Mouse (Mus musculus) G1E (cell line): Measurements from ENCODE around the gene Trim9. TPM values are rescaled to one million over a fixed set of nuclear protein-coding genes. Genes with fewer than 3 reads are reported as not detected.

Experiments used
- ATAC-seq: 2 replicates; pipeline ENCODE4 v1.8.0; 2016; ENCODE audit warnings: mild to moderate bottlenecking; ENCODE audit not compliant: insufficient number of reproducible peaks, poor library complexity, low FRiP score, severe bottlenecking; ENCODE audit errors: extremely low read depth
- DNase-seq: peaks from one replicate; pipeline ENCODE4 v3.0.0; 2012; ENCODE audit warnings: low spot score
- H3K27me3 ChIP-seq: 2 replicates; pipeline ENCODE4 v1.6.1; 2012; ENCODE audit warnings: mild to moderate bottlenecking, low read length, inconsistent platforms; ENCODE audit not compliant: insufficient read depth
- H3K36me3 ChIP-seq: replicated peaks from 2 replicates; pipeline ENCODE3; 2012; ENCODE audit warnings: mild to moderate bottlenecking, inconsistent platforms
- H3K4me1 ChIP-seq: 2 replicates; pipeline ENCODE4 v1.6.1; 2012; ENCODE audit warnings: low read depth, low read length, inconsistent platforms, mixed read lengths; ENCODE audit not compliant: insufficient read depth
- H3K4me3 ChIP-seq: 2 replicates; pipeline ENCODE4 v1.5.1; 2012; ENCODE audit warnings: low read depth, mild to moderate bottlenecking, inconsistent platforms, low read length, moderate library complexity, mixed read lengths
- H3K9me3 ChIP-seq: replicated peaks from 2 replicates; pipeline ENCODE4 v1.6.1; 2012; ENCODE audit warnings: inconsistent platforms
- CTCF ChIP-seq: IDR thresholded peaks from 2 replicates; pipeline ENCODE4 v1.5.1; 2012; ENCODE audit warnings: low read depth, low read length, inconsistent platforms, mixed read lengths
- GATA1 ChIP-seq: IDR thresholded peaks from 2 replicates; pipeline ENCODE4 v1.6.1; 2012; ENCODE audit warnings: borderline replicate concordance, low read length, inconsistent platforms, mixed read lengths
- GATA2 ChIP-seq: IDR thresholded peaks from 2 replicates; pipeline ENCODE4 v1.6.1; 2012; ENCODE audit warnings: low read depth, low read length, inconsistent platforms, borderline replicate concordance
- POLR2AphosphoS5 ChIP-seq: IDR thresholded peaks from 2 replicates; pipeline ENCODE4 v1.6.1; 2012; ENCODE audit warnings: low read depth, low read length, inconsistent platforms; ENCODE audit not compliant: insufficient replicate concordance
- TAL1 ChIP-seq: conservative IDR thresholded peaks from 2 replicates; pipeline ENCODE4 v1.6.1; 2012; ENCODE audit warnings: low read depth, low read length, inconsistent platforms, mixed read lengths
- polyA plus RNA-seq: library from polyadenylated mRNA; stranded (reverse); fragments of >175 nt; gene quantifications from 2 replicates; pipeline ENCODE4 v1.2.3, GENCODE M21; 2012
- total RNA-seq, 2 experiments: library from RNA; stranded (forward) in 1 of 2; stranded (reverse) in 1 of 2; fragments of 200-1000 nt in 1 of 2; fragments of >200 nt in 1 of 2; fragmentation: Nextera tagmentation in 1 of 2; gene quantifications; 2 replicates each; pipeline ENCODE4 v1.2.3; 2014 to 2017

Trim9 gene
- total and polyA plus RNA-seq, 3 experiments = 1.1 TPM; not detected in 2

GRCm38 (mm10) chr12:70307062-70307461 is 40.4 kb downstream of the Trim9 start:
- no peak overlapping the region for H3K4me3 ChIP-seq
- no peaks in the 10 kb centered on the region for H3K36me3 ChIP-seq
- H3K9me3 ChIP-seq = no peaks in the 10 kb centered on the region
- H3K4me1 ChIP-seq = no peaks in the 10 kb centered on the region
- TF ChIP-seq TAL1 (no peak), GATA1 (no peak), GATA2 (no peak), POLR2AphosphoS5 (no peak), CTCF (no peak)
- H3K27me3 ChIP-seq = no peaks in the 10 kb centered on the region; the same call in 1 of the 2 replicates
- ATAC-seq (no peak), DNase-seq (no peak)

GRCm38 (mm10) chr12:70304014-70304413 is 43.4 kb downstream of the Trim9 start:
- no peak for TF ChIP-seq CTCF
- TF ChIP-seq TAL1 = no peak
- no peak for TF ChIP-seq POLR2AphosphoS5
- TF ChIP-seq GATA2 = no peak
- no peak for TF ChIP-seq GATA1
- DNase-seq = no peak
- Histone ChIP-seq H3K9me3 (no peaks in the 10 kb centered on the region), H3K4me3 (no peak overlapping the region), H3K27me3 (peaks cover 6% of the 10 kb centered on the region; the same call in 1 of the 2 replicates), H3K4me1 (no peaks in the 10 kb centered on the region), H3K36me3 (no peaks in the 10 kb centered on the region)
- no peak for ATAC-seq

- TF ChIP-seq GATA2 (no peak), GATA1 (no peak), CTCF (no peak), POLR2AphosphoS5 (no peak), TAL1 (no peak)
- ATAC-seq (no peak), DNase-seq (no peak)
- peaks cover 6% of the 10 kb centered on the region; the same call in 1 of the 2 replicates for H3K27me3 ChIP-seq
- H3K4me3 ChIP-seq = no peak overlapping the region
- no peaks in the 10 kb centered on the region for H3K36me3 ChIP-seq
- no peaks in the 10 kb centered on the region for H3K4me1 ChIP-seq
- no peaks in the 10 kb centered on the region for H3K9me3 ChIP-seq
Observed at GRCm38 (mm10) chr12:70303525-70303924, 43.9 kb downstream of the Trim9 start.

- H3K27me3 ChIP-seq = peaks cover 6% of the 10 kb centered on the region; the same call in 1 of the 2 replicates
- TF ChIP-seq GATA2 (no peak), POLR2AphosphoS5 (no peak), GATA1 (no peak), TAL1 (no peak), CTCF (no peak)
- no peaks in the 10 kb centered on the region for H3K4me1 ChIP-seq
- no peak overlapping the region for H3K4me3 ChIP-seq
- no peaks in the 10 kb centered on the region for H3K36me3 ChIP-seq
- H3K9me3 ChIP-seq = no peaks in the 10 kb centered on the region
- ATAC-seq (no peak), DNase-seq (no peak)
Observed at GRCm38 (mm10) chr12:70302022-70302720, 45.2 kb downstream of the Trim9 start.

GRCm38 (mm10) chr12:70293927-70294684 is 53.3 kb downstream of the Trim9 start:
- DNase-seq (no peak), ATAC-seq (no peak)
- H3K4me1 ChIP-seq = no peaks in the 10 kb centered on the region
- no peak overlapping the region for H3K4me3 ChIP-seq
- TF ChIP-seq POLR2AphosphoS5 = no peak
- TF ChIP-seq GATA1 = no peak
- no peak for TF ChIP-seq CTCF
- no peak for TF ChIP-seq GATA2
- TF ChIP-seq TAL1 = no peak
- H3K36me3 ChIP-seq = no peaks in the 10 kb centered on the region
- peaks cover 11% of the 10 kb centered on the region for H3K27me3 ChIP-seq
- no peaks in the 10 kb centered on the region for H3K9me3 ChIP-seq

GRCm38 (mm10) chr12:70293165-70293926 is 54.1 kb downstream of the Trim9 start:
- DNase-seq = no peak
- H3K4me3 ChIP-seq = no peak overlapping the region
- H3K4me1 ChIP-seq = no peaks in the 10 kb centered on the region
- ATAC-seq = no peak
- H3K27me3 ChIP-seq = peaks cover 11% of the 10 kb centered on the region
- no peaks in the 10 kb centered on the region for H3K36me3 ChIP-seq
- TF ChIP-seq POLR2AphosphoS5 = no peak
- no peak for TF ChIP-seq CTCF
- TF ChIP-seq GATA1 = no peak
- TF ChIP-seq TAL1 = no peak
- no peak for TF ChIP-seq GATA2
- H3K9me3 ChIP-seq = no peaks in the 10 kb centered on the region
